Mouse (Mus musculus) c-Kit-positive CD71-positive TER-119-negative erythroid progenitor cells, embryonic 14.5 days (primary cell): ENCODE data around the gene Cyp2c54.
"Not testable (repeated sequence)": the region's sequence is repeated elsewhere in the genome, so short reads cannot be mapped to it uniquely, and the experiment has no call there.

Experiments used
- DNase-seq: peaks from one replicate; pipeline ENCODE4 v3.0.0-alpha.2; 2013; ENCODE audit warnings: low read depth

Cyp2c54 gene

DNA sequence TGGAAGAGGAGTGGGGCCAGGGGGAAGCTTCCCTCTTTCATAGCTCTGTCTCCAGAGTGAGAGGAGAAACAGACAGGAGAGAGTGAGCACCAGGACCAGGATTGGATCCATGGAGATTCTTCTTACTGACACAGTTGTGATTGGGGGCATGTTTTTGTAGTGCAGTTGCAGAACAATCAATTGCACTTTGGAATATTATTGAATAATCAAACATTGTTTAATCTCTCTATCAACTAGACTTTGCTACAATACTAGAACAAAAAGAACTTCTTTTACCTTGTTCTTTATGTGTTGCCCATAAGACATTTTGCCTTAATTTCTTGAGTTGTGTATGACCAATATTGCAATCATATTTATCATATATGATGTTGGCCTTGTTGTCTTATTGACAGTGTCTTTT, at the start of gene Cyp2c54:
TSS of gene Cyp2c54 (minus strand) at position 127 of the 400 bp plus-strand sequence.
- no peak for DNase-seq

DNA sequence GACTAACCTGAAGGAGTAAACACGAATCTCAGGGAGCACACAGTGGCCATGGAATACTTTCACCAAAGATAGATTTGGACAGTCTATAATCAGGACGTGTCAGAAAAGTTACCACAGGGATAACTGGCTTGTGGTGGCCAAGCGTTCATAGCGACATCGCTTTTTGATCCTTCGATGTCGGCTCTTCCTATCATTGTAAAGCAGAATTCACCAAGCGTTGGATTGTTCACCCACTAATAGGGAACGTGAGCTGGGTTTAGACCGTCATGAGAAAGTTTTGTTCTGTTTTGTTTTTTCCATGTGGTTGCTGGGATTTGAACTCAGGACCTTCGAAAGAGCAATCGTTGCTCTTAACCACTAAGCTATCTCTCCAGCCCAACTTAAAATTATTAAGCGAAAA, 46.0 kb upstream of the Cyp2c54 start:
- DNase-seq, result not testable (repeated sequence)

DNA sequence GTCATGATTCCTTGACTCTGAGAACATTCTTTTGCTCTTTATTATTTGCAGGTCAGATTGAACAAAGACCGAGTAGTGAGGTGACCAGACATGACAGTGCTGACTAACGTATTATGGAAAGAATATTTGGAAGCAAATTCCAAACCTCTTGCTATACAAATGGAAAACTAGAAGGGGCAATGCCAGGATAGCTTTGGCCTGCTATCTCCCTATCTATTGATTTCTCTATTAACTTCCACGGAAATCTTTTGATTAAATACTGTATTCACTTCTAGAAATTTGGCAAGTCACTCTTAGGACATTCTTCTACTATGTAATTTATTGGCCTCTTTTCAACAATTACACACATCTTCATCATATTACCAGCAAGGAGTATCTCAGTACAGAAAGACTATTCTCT, 17.5 kb upstream of the Cyp2c54 start:
- no peak for DNase-seq

DNA sequence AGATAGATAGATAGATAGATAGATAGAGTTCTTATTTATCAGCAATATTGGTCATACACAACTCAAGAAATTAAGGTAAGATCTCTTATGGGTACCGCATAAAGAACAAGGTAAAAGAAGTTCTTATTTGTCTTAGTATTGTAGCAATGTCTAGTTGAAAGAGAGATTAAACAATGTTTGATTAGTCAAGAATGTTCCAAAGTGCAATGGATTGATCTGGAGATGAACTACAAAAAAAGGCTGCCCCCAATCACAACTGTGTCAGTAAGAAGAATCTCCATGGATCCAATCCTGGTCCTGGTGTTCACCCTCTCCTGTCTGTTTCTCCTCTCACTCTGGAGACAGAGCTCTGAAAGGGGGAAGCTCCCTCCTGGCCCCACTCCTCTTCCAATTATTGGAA, 15.8 kb upstream of the Cyp2c54 start, which contains the start of gene Cyp2c50:
TSS of gene Cyp2c50 (plus strand) at position 268 of the 400 bp plus-strand sequence.
- not testable (repeated sequence) for DNase-seq

DNA sequence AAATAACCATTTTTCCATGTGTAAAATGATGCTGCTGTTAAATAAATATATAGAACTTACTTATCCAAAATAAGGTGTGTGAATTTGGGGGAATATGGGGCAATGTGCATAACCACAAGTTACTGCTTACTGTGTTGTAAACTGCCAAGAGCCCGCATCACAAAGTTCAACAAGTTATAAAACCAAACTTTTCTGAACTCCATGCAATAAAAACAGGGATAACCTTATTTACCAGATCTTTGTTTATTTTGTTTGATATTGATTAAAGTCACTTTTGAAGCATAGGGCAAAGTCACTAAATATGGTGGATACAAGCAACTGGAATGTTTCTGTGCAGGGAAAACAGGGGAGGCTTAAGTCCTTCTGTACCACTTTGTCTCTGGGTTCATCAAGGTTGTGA, 14.8 kb upstream of the Cyp2c54 start:
- DNase-seq, result no peak

DNA sequence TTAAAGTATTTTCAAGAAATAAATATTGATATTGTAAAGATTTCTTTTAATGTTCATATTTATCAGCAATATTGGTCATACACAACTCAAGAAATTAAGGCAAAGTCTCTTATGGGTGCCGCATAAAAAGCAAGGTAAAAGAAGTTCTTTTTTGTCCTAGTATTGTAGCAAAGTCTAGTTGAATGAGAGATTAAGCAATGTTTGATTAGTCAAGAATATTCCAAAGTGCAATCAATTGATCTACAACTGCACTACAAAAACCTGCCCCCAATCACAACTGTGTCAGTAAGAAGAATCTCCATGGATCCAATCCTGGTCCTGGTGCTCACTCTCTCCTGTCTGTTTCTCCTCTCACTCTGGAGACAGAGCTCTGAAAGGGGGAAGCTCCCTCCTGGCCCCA, 81.5 kb downstream of the Cyp2c54 start, which contains the start of gene Cyp2c37:
TSS of gene Cyp2c37 (plus strand) at position 285 of the 400 bp plus-strand sequence.
- not testable (repeated sequence) for DNase-seq

DNA sequence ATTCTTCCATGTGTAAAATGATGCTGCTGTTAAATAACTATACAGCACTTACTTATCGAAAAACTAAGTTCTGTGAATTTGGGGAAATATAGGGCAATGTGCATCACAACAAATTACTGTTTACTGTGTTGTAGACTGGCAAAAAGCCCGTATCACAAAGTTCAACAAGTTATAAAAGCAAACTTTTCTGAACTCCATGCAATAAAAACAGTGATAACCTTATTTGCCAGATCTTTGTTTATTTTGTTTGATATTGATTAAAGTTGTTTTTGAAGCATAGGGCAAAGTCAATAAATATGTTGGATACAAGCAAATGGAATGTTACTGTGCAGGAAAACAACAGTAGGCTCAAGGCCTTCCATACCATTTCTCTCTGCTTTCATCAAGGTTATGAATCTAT, 84.2 kb downstream of the Cyp2c54 start:
- no peak for DNase-seq
